Mouse (Mus musculus) liver, embryonic 16.5 days (tissue): ENCODE data around the gene Igf1r. TPM values are rescaled to one million over a fixed set of nuclear protein-coding genes. Genes with fewer than 3 reads are reported as not detected.

ENCODE experiments used
- ATAC-seq: fragments of 200-750 bp; cut with Nextera tagmentation; 2 replicates; pipeline ENCODE4 v1.8.0; 2017; ENCODE audit warnings: low read depth, mild to moderate bottlenecking, moderate number of reproducible peaks, moderate library complexity
- H3K27ac ChIP-seq: fragments of 300-500 bp; sonication (generic); 2 replicates; pipeline ENCODE4 v1.5.1; 2014; ENCODE audit warnings: mild to moderate bottlenecking, low read length
- H3K27me3 ChIP-seq: fragments of 300-500 bp; sonication (generic); 2 replicates; pipeline ENCODE4 v1.6.1; 2014; ENCODE audit warnings: low read depth, low read length, mixed read lengths; ENCODE audit not compliant: control insufficient read depth, insufficient read depth
- H3K36me3 ChIP-seq: fragments of 300-500 bp; sonication (generic); 2 replicates; pipeline ENCODE4 v1.6.1; 2014; ENCODE audit warnings: mild to moderate bottlenecking; ENCODE audit not compliant: control insufficient read depth, insufficient read depth
- H3K4me1 ChIP-seq: fragments of 300-500 bp; sonication (generic); 2 replicates; pipeline ENCODE4 v1.6.1; 2014; ENCODE audit warnings: low read depth, low read length, mixed read lengths; ENCODE audit not compliant: control insufficient read depth
- H3K4me2 ChIP-seq: fragments of 300-500 bp; sonication (generic); 2 replicates; pipeline ENCODE4 v1.6.1; 2014; ENCODE audit warnings: low read depth, low read length, mixed read lengths
- H3K4me3 ChIP-seq: fragments of 300-500 bp; sonication (generic); 2 replicates; pipeline ENCODE4 v1.5.1; 2014; ENCODE audit warnings: low read depth, mild to moderate bottlenecking, low read length
- H3K9ac ChIP-seq: fragments of 300-500 bp; sonication (generic); 2 replicates; pipeline ENCODE4 v1.6.1; 2014; ENCODE audit warnings: low read depth, low read length
- H3K9me3 ChIP-seq: fragments of 300-500 bp; sonication (generic); replicated peaks from 2 replicates; pipeline ENCODE4 v1.6.1; 2016; ENCODE audit warnings: low read length; ENCODE audit not compliant: control insufficient read depth
- WGBS: fragments of 180-500 bp; shearing (Covaris S2); extraction: QIAGEN DNeasy Blood & Tissue Kit; methylation state at CpG from one replicate; pipeline ENCODE4 v1.1.7; 2014; ENCODE audit not compliant: insufficient replicate concordance; 5-methylcytosine and 5-hydroxymethylcytosine counted together
- polyA plus RNA-seq: library from polyadenylated mRNA; unstranded; fragments of >200 nt; fragmentation: Nextera tagmentation; extraction: Ambion mirVana; gene quantifications from 2 replicates; pipeline ENCODE4 v1.2.1, GENCODE M21; 2015

Gene Igf1r
- polyA plus RNA-seq, 1 experiment from 2014 or later = 3.2 TPM

DNA sequence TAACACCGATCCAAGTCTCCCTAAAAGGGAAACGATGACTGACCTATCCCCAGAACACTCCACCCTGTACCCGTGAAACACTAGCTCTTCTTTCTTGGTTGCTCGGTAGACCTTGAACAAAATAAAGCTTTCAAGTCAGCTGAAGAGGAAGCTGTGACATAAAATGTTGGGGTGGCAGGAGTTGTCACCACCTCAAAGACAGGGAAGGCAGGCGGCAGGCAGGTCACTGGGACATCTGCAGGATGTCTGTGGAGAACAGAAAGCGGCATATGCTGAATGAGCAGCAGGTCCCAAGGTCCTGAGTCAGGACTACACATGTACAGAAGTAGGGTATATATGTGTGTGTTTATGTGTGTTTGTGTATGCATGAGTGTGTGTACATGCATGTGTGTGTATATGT lies 191.6 kb downstream of the Igf1r start:
- 56% methylated on average over 6 of the region's 6 CpGs for WGBS
- H3K9me3 ChIP-seq = no peaks in the 10 kb centered on the region
- no peaks in the 10 kb centered on the region for H3K27me3 ChIP-seq
- no peaks in the 10 kb centered on the region; the same call in 1 of the 2 replicates for H3K4me1 ChIP-seq
- no peak overlapping the region for H3K4me3 ChIP-seq
- no peak overlapping the region for H3K27ac ChIP-seq
- no peak overlapping the region for H3K9ac ChIP-seq
- ATAC-seq = no peak
- H3K4me2 ChIP-seq = no peak overlapping the region
- H3K36me3 ChIP-seq = no peaks in the 10 kb centered on the region

DNA sequence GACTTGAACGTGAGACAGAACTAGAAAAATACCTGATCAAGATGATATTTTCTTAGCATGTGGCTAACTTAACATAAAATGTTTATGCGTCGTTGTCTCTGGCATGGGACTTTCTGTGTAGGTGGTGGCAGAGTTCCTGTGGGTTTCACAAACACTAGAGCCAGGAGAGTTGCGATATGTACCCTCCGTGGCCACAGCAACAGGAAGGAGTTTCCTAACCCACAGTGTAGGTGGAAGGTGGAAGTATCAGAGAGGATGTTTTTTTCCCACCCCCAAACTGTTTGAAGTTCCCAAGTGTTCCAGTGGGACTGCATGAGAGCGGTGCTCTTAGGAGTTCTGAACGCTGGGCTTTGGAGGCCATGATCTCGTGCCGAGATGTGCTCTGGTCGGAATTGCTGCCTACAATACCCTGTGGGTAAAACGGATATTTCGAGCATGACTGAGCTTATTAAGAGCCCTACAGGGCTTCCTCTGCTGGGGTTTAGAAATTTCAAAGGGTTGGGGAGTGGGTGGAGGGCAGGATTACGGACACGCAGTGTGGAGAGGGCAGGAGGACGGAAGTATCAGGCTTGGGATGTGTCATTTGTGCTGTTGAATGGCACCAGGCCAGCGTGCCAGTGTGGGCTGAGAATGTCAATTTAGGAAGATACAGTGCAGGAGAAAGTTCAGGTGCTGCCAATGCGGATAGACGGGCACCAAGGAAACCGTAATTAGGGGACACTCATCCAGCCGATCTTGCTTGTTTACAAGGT lies 195.8 kb downstream of the Igf1r start:
- no peaks in the 10 kb centered on the region for H3K9me3 ChIP-seq
- H3K9ac ChIP-seq = no peak overlapping the region
- no peak overlapping the region for H3K4me2 ChIP-seq
- H3K27me3 ChIP-seq = no peaks in the 10 kb centered on the region
- no peak for ATAC-seq
- WGBS = 65% methylated on average over 20 of the region's 20 CpGs
- H3K27ac ChIP-seq = peak overlapping the region; percentile 6; the same call in 1 of the 2 replicates
- no peak overlapping the region for H3K4me3 ChIP-seq
- H3K36me3 ChIP-seq = no peaks in the 10 kb centered on the region
- no peaks in the 10 kb centered on the region for H3K4me1 ChIP-seq

DNA sequence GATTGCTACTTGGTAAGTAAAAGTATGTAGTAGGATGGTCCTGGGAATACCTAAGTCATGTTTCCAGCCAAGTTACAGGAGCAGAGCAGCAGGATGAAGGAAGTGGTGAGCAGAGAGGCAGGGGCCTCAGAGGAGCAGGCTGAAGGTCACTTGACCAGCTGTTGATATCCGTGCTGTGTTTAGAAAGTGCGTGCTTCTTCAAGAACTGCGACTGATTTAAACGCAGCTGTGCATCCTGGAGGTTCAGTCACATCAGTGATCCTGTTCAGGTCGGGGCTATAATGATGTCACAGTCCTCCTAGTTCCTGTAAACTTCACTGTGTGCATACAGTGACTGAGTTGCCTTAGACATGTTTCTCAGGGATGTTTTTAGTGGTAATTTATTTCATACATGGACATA lies 199.3 kb downstream of the Igf1r start:
- Histone ChIP-seq H3K4me2 (no peak overlapping the region), H3K9ac (no peak overlapping the region), H3K9me3 (no peaks in the 10 kb centered on the region), H3K4me1 (no peaks in the 10 kb centered on the region), H3K27me3 (no peaks in the 10 kb centered on the region), H3K36me3 (no peaks in the 10 kb centered on the region), H3K4me3 (no peak overlapping the region), H3K27ac (no peak overlapping the region)
- ATAC-seq = no peak
- 21% methylated on average over 5 of the region's 5 CpGs for WGBS

DNA sequence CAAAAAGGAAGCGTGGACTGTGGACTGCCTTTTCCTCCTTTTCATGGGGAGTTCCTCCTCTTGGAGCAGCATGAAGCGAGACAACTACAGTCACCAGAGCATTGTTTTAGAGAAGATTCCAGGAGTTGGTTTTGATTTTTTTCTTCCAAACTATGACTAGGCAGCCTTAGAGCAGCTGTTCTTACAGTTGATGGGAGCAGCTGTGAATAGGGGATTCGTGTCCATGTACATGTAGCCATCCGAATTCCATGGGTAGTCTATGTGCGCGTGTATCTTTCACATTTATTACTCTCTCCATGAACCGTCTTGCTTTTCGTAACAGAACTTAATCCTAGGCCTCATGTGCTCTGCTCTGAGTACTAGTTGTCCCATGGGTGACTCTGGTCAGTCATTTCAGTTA lies 199.8 kb downstream of the Igf1r start:
- no peak overlapping the region for H3K4me2 ChIP-seq
- 80% methylated on average over 8 of the region's 8 CpGs for WGBS

DNA sequence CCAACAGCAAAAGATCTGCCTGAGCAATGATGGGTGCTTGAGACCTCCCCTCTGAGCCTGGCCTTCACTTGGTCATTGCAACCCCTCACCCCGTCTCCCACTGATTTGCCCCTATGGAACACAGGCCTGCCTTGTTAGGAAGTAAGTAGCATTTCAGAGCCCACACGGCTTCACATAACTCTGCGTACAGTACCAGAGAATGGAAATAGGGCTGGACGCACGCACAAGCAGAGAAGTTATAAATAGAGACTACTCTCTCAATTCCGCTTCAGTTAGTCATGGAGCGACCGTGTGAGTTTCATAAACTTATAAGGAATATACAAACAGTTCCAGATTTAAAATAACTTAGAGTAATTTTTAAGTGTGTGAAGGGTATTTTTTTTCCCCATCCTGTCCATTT lies 200.6 kb downstream of the Igf1r start:
- Histone ChIP-seq H3K4me3 (no peak overlapping the region), H3K9ac (no peak overlapping the region), H3K4me1 (no peaks in the 10 kb centered on the region), H3K27me3 (no peaks in the 10 kb centered on the region), H3K9me3 (no peaks in the 10 kb centered on the region), H3K27ac (no peak overlapping the region), H3K4me2 (no peak overlapping the region), H3K36me3 (no peaks in the 10 kb centered on the region)
- no peak for ATAC-seq
- WGBS = 82% methylated on average over 8 of the region's 8 CpGs

More for the DNA sequence above, 199.8 kb downstream of the Igf1r start:
- no peaks in the 10 kb centered on the region for H3K27me3 ChIP-seq
- no peak overlapping the region for H3K9ac ChIP-seq
- no peaks in the 10 kb centered on the region for H3K4me1 ChIP-seq
- H3K4me3 ChIP-seq = no peak overlapping the region
- no peaks in the 10 kb centered on the region for H3K9me3 ChIP-seq
- H3K27ac ChIP-seq = no peak overlapping the region
- H3K36me3 ChIP-seq = no peaks in the 10 kb centered on the region
- no peak for ATAC-seq

DNA sequence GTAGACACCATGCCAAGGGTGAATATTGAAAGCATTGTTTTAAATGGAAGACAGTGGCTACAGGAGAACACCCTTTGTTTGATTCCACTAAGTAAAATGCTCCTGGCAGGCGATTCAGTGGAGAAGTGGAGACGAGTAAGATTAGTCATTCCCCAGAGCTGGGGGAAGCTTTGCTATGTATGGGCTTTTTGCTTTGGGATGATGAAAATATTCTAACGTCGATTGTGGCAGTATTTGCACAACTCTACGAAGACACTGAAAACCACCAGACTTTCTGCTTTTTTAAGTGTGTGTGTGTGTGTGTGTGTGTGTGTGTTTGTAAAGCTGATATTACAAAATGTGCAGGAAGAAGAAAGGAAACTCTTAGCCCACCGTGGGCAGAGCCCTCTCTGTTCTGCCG lies 202.0 kb downstream of the Igf1r start:
- Histone ChIP-seq H3K9me3 (no peaks in the 10 kb centered on the region), H3K9ac (no peak overlapping the region), H3K4me2 (no peak overlapping the region), H3K4me3 (no peak overlapping the region), H3K4me1 (no peaks in the 10 kb centered on the region), H3K27ac (no peak overlapping the region), H3K36me3 (no peaks in the 10 kb centered on the region), H3K27me3 (no peaks in the 10 kb centered on the region)
- WGBS = 29% methylated on average over 7 of the region's 7 CpGs
- no peak for ATAC-seq

DNA sequence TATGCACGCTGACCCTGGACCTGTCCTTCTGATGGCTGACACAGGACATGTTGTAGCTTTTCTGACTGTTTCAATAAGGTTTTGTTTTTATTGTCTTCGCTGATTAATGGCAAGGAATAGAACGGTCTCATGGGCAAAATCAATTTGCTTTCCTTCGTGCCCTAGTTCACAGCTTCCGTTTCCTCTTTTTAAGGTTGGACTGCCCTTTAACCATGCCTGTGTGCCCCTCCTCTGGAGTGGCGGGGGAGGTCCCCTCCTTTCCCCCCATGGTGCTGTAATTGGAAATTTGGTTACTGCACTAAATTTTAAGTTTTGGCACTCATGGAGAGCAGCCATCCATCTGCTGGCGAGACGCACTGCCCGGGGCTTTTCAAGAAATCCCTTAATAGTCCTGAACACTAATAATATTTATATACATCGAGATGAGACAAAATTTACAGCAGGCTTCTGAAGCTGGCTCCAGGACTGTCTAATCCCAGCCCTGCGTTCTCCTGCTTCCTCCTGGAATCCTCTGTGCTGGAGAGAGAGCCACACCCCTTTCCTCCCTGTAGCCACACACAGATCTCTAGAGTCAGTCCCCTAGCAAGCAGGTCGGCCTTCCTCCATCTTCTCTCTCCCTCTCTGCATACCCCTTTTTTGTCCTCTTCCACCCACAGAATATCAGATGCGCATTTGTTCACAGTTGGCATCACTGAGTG lies 207.6 kb downstream of the Igf1r start:
- Histone ChIP-seq H3K27ac (no peak overlapping the region), H3K9me3 (no peaks in the 10 kb centered on the region), H3K4me3 (no peak overlapping the region), H3K9ac (no peak overlapping the region), H3K4me2 (no peak overlapping the region), H3K36me3 (no peaks in the 10 kb centered on the region), H3K4me1 (peaks cover 6% of the 10 kb centered on the region), H3K27me3 (no peaks in the 10 kb centered on the region)
- 54% methylated on average over 13 of the region's 13 CpGs for WGBS
- no peak for ATAC-seq

DNA sequence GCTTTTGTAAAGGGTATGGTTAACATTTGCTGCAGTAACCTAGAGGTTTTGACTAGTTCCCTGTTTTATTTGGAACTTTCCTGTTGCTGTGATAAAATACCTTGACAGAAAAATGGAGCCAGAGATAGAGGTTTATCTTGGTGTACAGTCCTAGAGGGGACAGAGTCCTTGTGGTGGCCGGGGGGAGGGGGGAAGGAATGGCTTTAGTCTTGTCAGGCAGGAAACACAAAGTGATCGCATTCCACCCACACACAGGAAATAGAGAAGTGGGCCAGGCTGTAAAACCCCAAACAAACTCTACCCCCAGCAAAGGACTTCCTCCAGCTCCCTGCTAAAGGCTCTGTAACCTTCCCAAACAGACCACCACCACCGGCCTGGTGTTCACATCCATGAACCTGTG lies 211.4 kb downstream of the Igf1r start:
- no peak overlapping the region for H3K4me2 ChIP-seq

DNA sequence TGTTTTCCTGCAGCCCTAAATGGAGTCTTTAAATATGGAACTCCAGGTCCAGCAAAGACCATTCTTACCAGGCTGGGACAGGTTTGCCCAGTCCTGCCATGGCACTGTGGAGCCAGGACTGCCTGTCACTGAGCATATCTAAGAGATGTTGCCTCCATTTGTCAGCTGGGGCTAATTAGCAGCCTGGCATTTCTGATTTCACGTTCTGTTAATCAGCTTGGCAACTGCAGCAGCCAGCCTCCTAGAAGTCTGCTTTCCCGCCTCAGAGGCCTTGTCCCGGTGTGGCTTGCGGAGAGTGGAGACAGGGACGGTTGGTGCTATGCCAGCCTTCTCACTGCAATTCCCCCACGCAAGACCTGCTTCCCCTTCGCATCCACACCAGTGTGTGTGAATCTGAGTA lies 220.1 kb downstream of the Igf1r start:
- H3K27ac ChIP-seq = no peak overlapping the region
- WGBS = 72% methylated on average over 7 of the region's 7 CpGs
- no peaks in the 10 kb centered on the region for H3K4me1 ChIP-seq
- no peak overlapping the region for H3K9ac ChIP-seq
- ATAC-seq = no peak
- no peak overlapping the region for H3K4me2 ChIP-seq
- no peaks in the 10 kb centered on the region for H3K36me3 ChIP-seq
- H3K4me3 ChIP-seq = no peak overlapping the region
- no peaks in the 10 kb centered on the region for H3K27me3 ChIP-seq
- H3K9me3 ChIP-seq = no peaks in the 10 kb centered on the region

More for the DNA sequence above, 211.4 kb downstream of the Igf1r start:
- H3K27ac ChIP-seq = no peak overlapping the region
- H3K4me1 ChIP-seq = peaks cover 6% of the 10 kb centered on the region
- 8% methylated on average over 3 of the region's 3 CpGs for WGBS
- no peak overlapping the region for H3K9ac ChIP-seq
- H3K36me3 ChIP-seq = no peaks in the 10 kb centered on the region
- 0 out of 2 replicates have a peak, but pooled peaks have one; percentile 27 for ATAC-seq
- H3K4me3 ChIP-seq = no peak overlapping the region
- H3K27me3 ChIP-seq = no peaks in the 10 kb centered on the region
- H3K9me3 ChIP-seq = no peaks in the 10 kb centered on the region
